Mouse (Mus musculus) liver, embryonic 16.5 days (tissue): ENCODE data around the gene Oas1c. TPM values are rescaled to one million over a fixed set of nuclear protein-coding genes. Genes with fewer than 3 reads are reported as not detected.

Experiments
- ATAC-seq: fragments of 200-750 bp; cut with Nextera tagmentation; 2 replicates; pipeline ENCODE4 v1.8.0; 2017; ENCODE audit warnings: low read depth, mild to moderate bottlenecking, moderate number of reproducible peaks, moderate library complexity
- H3K27ac ChIP-seq: fragments of 300-500 bp; sonication (generic); 2 replicates; pipeline ENCODE4 v1.5.1; 2014; ENCODE audit warnings: mild to moderate bottlenecking, low read length
- H3K27me3 ChIP-seq: fragments of 300-500 bp; sonication (generic); 2 replicates; pipeline ENCODE4 v1.6.1; 2014; ENCODE audit warnings: low read depth, low read length, mixed read lengths; ENCODE audit not compliant: control insufficient read depth, insufficient read depth
- H3K36me3 ChIP-seq: fragments of 300-500 bp; sonication (generic); 2 replicates; pipeline ENCODE4 v1.6.1; 2014; ENCODE audit warnings: mild to moderate bottlenecking; ENCODE audit not compliant: control insufficient read depth, insufficient read depth
- H3K4me1 ChIP-seq: fragments of 300-500 bp; sonication (generic); 2 replicates; pipeline ENCODE4 v1.6.1; 2014; ENCODE audit warnings: low read depth, low read length, mixed read lengths; ENCODE audit not compliant: control insufficient read depth
- H3K4me2 ChIP-seq: fragments of 300-500 bp; sonication (generic); 2 replicates; pipeline ENCODE4 v1.6.1; 2014; ENCODE audit warnings: low read depth, low read length, mixed read lengths
- H3K4me3 ChIP-seq: fragments of 300-500 bp; sonication (generic); 2 replicates; pipeline ENCODE4 v1.5.1; 2014; ENCODE audit warnings: low read depth, mild to moderate bottlenecking, low read length
- H3K9ac ChIP-seq: fragments of 300-500 bp; sonication (generic); 2 replicates; pipeline ENCODE4 v1.6.1; 2014; ENCODE audit warnings: low read depth, low read length
- H3K9me3 ChIP-seq: fragments of 300-500 bp; sonication (generic); replicated peaks from 2 replicates; pipeline ENCODE4 v1.6.1; 2016; ENCODE audit warnings: low read length; ENCODE audit not compliant: control insufficient read depth
- WGBS: fragments of 180-500 bp; shearing (Covaris S2); extraction: QIAGEN DNeasy Blood & Tissue Kit; methylation state at CpG from one replicate; pipeline ENCODE4 v1.1.7; 2014; ENCODE audit not compliant: insufficient replicate concordance; 5-methylcytosine and 5-hydroxymethylcytosine counted together
- microRNA-seq: library from miRNA; unstranded; fragments of <30 nt; microRNA quantifications from one replicate; pipeline ENCODE4, GENCODE M21; 2016
- polyA plus RNA-seq: library from polyadenylated mRNA; unstranded; fragments of >200 nt; fragmentation: Nextera tagmentation; extraction: Ambion mirVana; gene quantifications from 2 replicates; pipeline ENCODE4 v1.2.1, GENCODE M21; 2015

Oas1c gene
- polyA plus RNA-seq, 1 experiment from 2014 or later = 0.12 TPM

DNA sequence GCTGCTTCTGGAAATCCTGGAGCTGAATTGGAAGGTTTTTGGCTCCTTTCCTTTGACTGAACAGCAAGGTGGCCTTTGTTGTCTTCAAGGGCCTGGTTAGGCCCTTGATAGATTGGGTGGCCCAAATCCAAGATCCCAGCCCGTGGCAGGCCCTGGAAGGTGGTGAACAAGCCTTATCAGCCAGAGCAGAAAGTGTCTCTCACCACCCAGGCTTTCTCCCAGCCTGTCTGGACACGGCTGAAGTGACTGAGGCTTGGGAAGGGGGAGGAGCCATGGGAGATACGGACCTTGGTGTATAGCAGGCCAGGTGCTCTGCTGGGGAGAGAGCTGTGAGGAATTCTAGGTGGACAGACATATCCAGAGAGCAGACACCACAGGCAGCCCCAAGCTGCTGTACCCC, 42.9 kb downstream of the Oas1c start:
- Histone ChIP-seq H3K4me3 (no peak overlapping the region), H3K4me1 (no peaks in the 10 kb centered on the region), H3K27ac (no peak overlapping the region), H3K9ac (no peak overlapping the region), H3K9me3 (no peaks in the 10 kb centered on the region; the same call in 1 of the 2 replicates), H3K27me3 (no peaks in the 10 kb centered on the region), H3K36me3 (no peaks in the 10 kb centered on the region), H3K4me2 (no peak overlapping the region)
- 44% methylated on average over 3 of the region's 3 CpGs for WGBS
- ATAC-seq = no peak

DNA sequence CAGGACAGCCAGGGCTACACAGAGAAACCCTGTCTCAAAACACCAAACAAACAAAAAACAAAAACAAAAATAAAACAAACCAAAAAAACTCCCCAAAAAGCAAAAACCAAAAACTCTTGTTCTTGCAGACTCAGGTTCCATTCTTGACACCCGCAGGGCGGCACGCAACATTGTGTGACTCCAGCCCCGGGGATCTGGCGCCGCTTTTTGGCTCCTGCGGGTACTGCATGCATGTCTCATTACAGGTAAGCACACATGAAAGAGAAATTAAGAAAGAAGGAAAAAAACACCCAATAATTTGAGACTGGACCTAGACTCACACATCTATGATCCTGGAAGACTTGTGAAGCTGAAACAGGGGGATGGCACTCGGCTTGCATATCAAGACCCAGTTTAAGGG, 47.3 kb downstream of the Oas1c start:
- ATAC-seq = no peak
- Histone ChIP-seq H3K4me3 (no peak overlapping the region), H3K36me3 (no peaks in the 10 kb centered on the region), H3K27me3 (no peaks in the 10 kb centered on the region), H3K9ac (no peak overlapping the region), H3K27ac (no peak overlapping the region), H3K4me1 (no peaks in the 10 kb centered on the region), H3K4me2 (no peak overlapping the region), H3K9me3 (no peaks in the 10 kb centered on the region; the same call in 1 of the 2 replicates)
- 61% methylated on average over 8 of the region's 8 CpGs for WGBS

- Histone ChIP-seq H3K4me1 (no peaks in the 10 kb centered on the region), H3K9me3 (no peaks in the 10 kb centered on the region), H3K27ac (no peak overlapping the region), H3K36me3 (no peaks in the 10 kb centered on the region), H3K27me3 (no peaks in the 10 kb centered on the region), H3K4me2 (no peak overlapping the region), H3K4me3 (no peak overlapping the region), H3K9ac (no peak overlapping the region)
- WGBS = 33% methylated on average over 6 of the region's 6 CpGs
- ATAC-seq = no peak
Measured at GRCm38 (mm10) chr5:120761901-120762300, 50.4 kb downstream of the Oas1c start.

DNA sequence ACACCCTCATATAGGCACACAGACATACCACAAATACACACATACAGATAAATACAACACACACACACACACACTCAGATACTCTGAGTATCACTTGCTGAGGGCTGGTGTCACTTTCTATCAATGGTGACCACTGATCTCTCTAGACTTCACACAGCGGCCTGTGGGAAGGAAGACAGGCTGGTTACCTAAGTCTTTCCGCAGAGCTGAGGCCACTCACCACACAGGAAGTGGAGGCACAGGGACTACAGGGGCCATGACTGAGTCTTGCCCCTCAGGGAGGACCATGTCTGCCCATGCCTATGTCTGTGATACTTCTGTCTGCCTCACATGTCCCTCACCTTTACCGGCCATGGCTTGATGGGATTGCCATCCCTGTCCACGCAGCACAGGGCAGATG, 58.1 kb downstream of the Oas1c start:
- Histone ChIP-seq H3K9ac (no peak overlapping the region), H3K9me3 (no peaks in the 10 kb centered on the region), H3K4me1 (no peaks in the 10 kb centered on the region), H3K4me3 (no peak overlapping the region), H3K36me3 (no peaks in the 10 kb centered on the region), H3K27ac (no peak overlapping the region), H3K4me2 (no peak overlapping the region), H3K27me3 (no peaks in the 10 kb centered on the region)
- ATAC-seq = no peak
- WGBS = 52% methylated on average over 4 of the region's 4 CpGs

DNA sequence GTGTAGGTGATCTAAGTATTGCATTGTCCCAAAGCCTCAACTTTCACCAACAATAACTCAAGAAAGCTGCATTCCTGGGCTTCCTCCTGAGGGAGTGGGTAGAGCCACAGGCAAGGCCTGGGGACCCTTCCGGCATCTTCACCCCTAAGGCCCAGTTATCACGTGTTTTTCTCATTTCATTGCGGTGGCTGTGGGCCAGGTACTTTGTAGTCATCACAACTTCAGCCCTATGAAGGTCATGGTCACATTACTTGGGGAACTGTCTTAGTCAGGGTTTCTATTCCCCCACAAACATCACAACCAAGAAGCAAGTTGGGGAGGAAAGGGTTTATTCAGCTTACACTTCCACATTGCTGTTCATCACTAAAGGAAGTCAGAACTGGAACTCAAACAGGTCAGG, 59.5 kb downstream of the Oas1c start:
- WGBS = 65% methylated on average over 3 of the region's 3 CpGs
- H3K27ac ChIP-seq = no peak overlapping the region
- no peak for ATAC-seq
- H3K9me3 ChIP-seq = no peaks in the 10 kb centered on the region
- H3K4me2 ChIP-seq = no peak overlapping the region
- H3K36me3 ChIP-seq = no peaks in the 10 kb centered on the region
- H3K4me3 ChIP-seq = no peak overlapping the region
- no peaks in the 10 kb centered on the region for H3K27me3 ChIP-seq
- H3K9ac ChIP-seq = no peak overlapping the region
- H3K4me1 ChIP-seq = no peaks in the 10 kb centered on the region

DNA sequence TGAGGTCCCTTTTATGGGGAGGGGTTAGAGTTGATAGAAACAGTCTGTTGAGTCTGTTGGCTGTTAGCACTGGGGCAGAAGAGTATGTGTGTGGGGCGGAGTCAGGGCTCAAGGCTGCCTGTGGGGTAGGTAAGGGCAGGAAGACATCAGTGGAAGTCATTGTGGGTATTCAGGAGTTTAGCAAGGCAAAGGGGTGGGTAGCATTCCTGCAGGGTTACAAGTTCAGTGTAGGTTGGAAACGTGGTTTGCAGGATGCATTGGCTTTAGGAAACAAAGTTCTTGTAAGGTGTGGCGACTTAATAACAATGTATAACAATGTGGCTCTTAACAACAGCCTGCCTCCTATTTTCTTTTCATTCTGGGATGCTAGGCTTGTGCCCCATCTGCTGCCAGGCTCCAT, 61.1 kb downstream of the Oas1c start:
- H3K36me3 ChIP-seq = no peaks in the 10 kb centered on the region
- no peaks in the 10 kb centered on the region for H3K9me3 ChIP-seq
- H3K27ac ChIP-seq = no peak overlapping the region
- no peak overlapping the region for H3K4me2 ChIP-seq
- no peaks in the 10 kb centered on the region for H3K4me1 ChIP-seq
- WGBS = 52% methylated on average over 3 of the region's 3 CpGs
- ATAC-seq = no peak
- no peaks in the 10 kb centered on the region for H3K27me3 ChIP-seq
- no peak overlapping the region for H3K4me3 ChIP-seq
- H3K9ac ChIP-seq = no peak overlapping the region

Small RNAs within 50 kb of the gene (microRNA-seq; reads per million reads assigned to microRNA genes)
- not detected for gene Gm22907

Other genes with a start within 250 kb of the Oas1c start
- gene Tpcn1, start 223.8 kb downstream of the Oas1c start, polyA plus RNA-seq = 21.5 and 24.2 TPM in 2 replicates
- gene Iqcd, start 223.5 kb downstream of the Oas1c start, polyA plus RNA-seq = 1.2 TPM in 2 replicates
- 3.6 and 3.7 TPM in 2 replicates for gene Rita1, start 199.9 kb downstream of the Oas1c start, polyA plus RNA-seq
- gene Ddx54, start 199.8 kb downstream of the Oas1c start, polyA plus RNA-seq = 14.7 and 16.1 TPM in 2 replicates
- gene Cfap73, start 178.3 kb downstream of the Oas1c start, polyA plus RNA-seq = not detected in 2 replicates
- gene Rasal1, start 163.7 kb downstream of the Oas1c start, polyA plus RNA-seq = 0.11 and 0.15 TPM in 2 replicates
- 0.07 TPM in 1 of 2 replicates, not detected in the other for gene Dtx1, start 100.6 kb downstream of the Oas1c start, polyA plus RNA-seq
- gene Oas2, start 62.7 kb downstream of the Oas1c start, polyA plus RNA-seq = 0.56 and 0.66 TPM in 2 replicates
- gene Oas3, start 34.9 kb downstream of the Oas1c start, polyA plus RNA-seq = 0.30 and 0.68 TPM in 2 replicates
- 0.12 and 0.15 TPM in 2 replicates for gene Oas1e, start 17.0 kb downstream of the Oas1c start, polyA plus RNA-seq
- gene Oas1f, start 34.9 kb upstream of the Oas1c start, polyA plus RNA-seq = not detected in 2 replicates
- gene Oas1h, start 48.9 kb upstream of the Oas1c start, polyA plus RNA-seq = not detected in 2 replicates
- 0.71 and 0.76 TPM in 2 replicates for gene Oas1g, start 75.1 kb upstream of the Oas1c start, polyA plus RNA-seq
- 2.5 and 2.8 TPM in 2 replicates for gene Oas1a, start 95.0 kb upstream of the Oas1c start, polyA plus RNA-seq
- not detected in 2 replicates for gene Oas1d, start 102.0 kb upstream of the Oas1c start, polyA plus RNA-seq
- not detected in 2 replicates for gene Rph3a, start 197.6 kb upstream of the Oas1c start, polyA plus RNA-seq